Mouse (Mus musculus) v-Abl transformed pro-B cells (cell line): ENCODE measurements at regions not wholly inside any gene's neighbourhood (a gene's known extent, or its start where the extent isn't known, plus 50 kb on each side); places are given as distances from the start of the nearest gene placed in this dataset.

Experiments
- in situ Hi-C, 2 experiments: fragments of 400-800 bp; cut with MboI; formaldehyde crosslinking; loops; one replicate each; pipeline ENCODE4 v1.15.1; 2025; ENCODE audit not compliant: unreplicated experiment in 2 of 2

DNA sequence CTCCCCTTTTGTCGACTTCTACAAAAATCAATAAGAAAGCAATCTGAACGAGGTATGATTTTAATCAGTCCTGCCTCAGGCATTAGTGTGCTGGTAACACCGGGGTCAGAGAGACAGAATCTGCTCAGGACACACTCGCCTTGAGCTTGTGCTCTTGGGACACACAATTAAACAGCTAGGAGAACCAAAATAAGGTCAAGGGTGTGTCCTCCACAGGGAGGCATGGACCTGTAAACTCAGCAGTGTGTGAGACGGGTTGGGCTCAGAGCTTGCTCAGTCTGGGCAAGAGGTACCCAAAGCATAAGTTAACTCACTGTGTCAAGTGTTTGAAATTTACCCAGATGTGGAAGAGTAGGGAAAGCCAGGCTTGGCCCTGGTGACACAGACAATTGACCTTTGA is 107.9 kb upstream of the Dapk1 start:
- in situ Hi-C loops = no loop called here

DNA sequence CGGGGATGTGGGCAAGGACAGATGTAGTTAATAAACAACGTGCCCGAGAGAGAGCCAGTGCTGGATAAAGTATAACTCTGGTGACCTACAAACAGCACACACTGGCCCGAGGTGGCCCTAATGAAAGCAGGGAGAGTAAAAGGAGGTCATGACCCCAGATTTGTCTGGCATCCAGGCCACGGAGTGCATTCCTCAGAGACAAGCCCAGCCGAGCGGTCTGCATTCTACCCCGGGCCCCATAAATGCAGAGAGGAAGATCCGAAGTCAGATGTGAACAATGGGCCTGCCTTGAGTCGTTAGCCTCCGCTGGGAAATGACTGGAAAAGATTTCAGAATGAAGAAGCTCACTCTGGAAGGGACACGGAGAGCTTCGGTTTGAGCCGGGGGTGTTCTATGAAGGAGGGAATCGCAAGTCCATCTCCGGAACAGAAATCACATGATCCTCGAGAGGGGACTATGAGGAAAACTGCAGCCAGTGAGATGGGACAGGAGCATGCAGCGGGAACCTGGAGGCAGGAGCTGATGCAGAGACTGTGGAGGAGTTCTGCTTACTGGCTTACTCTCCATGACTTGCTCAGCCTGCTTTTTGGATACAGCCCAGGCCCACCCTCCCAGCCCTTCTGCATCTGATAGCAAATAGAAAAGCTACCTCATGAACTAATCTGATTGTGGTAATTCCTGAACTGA is 103.9 kb upstream of the Dapk1 start:
- in situ Hi-C loops = no loop called here

DNA sequence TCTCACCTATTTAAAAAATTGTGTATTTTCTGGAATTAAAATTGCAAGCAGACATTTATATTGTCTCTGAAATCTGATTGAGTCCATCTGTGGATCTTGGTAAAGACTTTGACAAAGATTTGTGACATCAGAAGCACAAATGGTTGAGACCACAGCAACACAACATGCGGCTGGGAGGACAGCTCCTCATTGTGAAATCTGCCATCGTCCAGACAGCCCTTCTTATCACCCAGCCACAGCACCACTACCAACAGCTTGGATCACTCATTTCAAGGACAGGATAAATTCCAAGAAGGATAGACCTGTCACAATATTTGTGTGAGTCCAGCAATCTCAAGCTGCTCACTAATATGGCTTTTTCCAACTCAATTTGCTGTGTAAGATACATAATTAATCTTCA is 97.6 kb upstream of the Dapk1 start:
- in situ Hi-C loops = no loop called here

DNA sequence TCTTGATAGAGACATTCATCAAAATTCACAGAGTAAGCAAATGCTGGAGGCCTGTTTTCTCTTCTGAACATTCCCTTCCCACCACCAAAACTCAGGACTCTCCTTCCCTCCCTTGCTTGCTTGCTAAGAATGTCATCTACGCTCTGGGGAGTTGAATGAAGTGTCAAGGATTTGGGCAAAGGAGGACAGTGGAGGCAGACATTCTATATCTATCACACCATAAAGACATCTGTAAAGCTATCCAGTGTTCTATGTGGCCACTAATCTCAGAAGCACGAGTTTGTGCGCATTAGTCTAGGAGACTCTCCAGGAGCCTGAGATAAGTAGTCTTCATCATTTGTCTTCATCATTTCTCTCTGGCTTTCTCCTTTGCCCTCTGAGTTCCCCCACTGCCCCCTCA is 94.1 kb upstream of the Dapk1 start:
- in situ Hi-C loops = no loop called here

DNA sequence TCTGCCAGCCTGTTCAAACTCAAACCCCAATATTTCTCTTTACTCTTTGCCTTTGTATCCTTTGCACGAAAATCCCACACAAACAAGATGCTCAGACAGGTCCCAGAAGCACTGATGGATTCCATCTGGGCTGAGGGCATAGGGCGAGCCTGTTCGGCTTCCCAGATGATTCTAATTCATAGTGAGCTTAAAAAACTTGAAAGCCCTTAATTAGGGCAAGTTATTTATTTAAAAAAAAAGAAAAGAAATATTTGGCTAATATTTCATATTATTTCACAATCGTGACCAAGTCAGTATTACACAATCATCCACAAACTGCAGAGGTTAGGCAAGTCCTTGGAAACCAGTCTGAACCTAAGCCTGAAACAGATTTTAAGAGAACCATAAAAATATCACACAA is 93.7 kb upstream of the Dapk1 start:
- in situ Hi-C loops = no loop called here

DNA sequence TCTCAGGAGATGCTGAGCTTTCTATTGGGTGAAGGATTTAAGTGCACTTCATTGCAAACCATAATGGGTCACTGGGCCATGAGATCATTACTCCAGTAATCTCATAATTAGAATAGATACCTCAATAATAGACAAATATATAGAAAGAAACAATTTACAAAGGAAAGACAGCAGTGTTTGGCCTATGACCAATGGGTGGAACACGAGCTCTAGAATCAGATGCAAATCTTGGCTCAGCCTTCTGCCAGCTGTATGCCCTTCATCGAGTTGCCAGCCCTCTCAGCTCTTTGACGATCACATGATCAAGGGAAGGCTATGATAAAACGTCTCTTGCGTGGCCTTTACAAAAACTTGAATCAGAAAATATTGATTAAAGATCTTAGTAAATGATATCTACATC is 92.9 kb upstream of the Dapk1 start:
- in situ Hi-C loops = no loop called here

DNA sequence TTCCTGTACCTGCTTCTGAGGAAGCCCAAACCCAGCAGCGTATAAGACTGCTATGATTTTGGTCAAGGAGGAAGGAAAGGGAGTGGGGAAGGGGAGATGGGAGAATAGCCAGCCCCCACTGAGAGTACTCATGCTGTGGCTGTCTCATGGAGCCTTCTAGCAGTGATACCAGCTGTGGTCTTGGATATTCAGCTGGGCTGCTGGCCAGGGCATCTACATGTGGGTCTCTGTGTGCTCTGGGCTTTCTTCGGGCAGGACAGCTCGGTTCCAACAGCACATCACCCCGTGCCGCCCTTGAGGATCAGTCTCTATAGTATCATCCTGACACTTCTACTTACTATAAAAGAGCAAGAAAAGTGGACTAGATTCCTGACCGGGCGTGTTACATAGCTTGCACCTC is 90.6 kb upstream of the Dapk1 start:
- in situ Hi-C loops = no loop called here

DNA sequence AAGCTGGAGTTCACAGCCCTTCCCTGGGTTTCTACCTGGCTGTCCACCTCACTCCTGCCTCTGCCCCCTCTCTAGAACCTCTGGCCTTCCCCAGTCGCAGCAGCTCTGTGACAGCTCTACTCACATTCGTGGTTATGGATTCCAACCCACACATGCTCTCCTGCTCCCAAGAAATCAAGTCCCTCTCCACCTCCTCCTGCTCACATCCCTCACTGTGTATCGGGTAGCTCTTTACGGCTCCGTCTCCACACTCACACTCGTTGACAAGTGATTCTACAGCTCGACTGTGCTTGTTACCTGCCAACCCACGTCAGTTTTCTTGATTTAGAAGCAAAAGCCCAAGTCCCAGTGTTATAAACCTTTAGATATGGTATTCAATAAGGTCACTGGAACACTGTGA is 90.1 kb upstream of the Dapk1 start:
- in situ Hi-C loops = no loop called here

DNA sequence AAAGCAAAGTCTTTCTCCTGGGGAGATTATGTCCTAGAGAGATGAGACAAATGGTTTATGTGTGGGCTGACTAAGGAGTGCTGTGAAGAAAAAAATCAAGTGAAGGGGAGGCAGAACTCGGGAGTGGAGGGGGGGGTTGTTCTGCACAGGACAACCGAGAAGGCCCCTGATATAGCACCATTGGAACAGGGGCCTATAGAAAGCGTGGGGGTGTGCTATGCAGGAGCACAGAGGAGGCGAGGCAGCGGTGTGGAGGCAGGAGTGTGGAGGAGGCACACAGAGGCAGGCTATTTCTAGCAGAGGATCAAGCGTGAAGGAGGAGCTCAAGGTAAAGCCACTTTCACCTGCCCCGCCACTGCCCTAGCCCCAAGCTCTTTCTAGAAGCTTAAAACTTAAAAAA is 88.0 kb upstream of the Dapk1 start:
- in situ Hi-C loops = no loop called here

DNA sequence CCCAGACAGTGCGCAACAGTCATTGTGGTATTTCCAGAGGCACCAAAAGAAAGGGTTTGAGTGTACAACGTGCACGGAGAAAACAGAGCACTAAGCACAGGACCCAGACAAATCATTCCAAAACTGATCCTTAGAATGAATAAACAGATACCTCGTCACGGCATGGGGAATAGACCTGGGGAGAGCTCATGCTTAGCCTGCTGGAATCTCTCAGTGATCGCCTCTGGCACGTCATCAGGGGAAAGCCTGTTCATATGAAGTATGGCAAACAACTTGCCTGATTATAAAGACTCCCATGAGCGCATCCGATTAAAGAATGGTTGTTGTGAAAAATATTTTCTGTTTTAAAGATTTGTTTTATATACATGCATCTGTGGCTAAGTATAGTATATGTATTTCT is 86.9 kb upstream of the Dapk1 start:
- in situ Hi-C loops = no loop called here

DNA sequence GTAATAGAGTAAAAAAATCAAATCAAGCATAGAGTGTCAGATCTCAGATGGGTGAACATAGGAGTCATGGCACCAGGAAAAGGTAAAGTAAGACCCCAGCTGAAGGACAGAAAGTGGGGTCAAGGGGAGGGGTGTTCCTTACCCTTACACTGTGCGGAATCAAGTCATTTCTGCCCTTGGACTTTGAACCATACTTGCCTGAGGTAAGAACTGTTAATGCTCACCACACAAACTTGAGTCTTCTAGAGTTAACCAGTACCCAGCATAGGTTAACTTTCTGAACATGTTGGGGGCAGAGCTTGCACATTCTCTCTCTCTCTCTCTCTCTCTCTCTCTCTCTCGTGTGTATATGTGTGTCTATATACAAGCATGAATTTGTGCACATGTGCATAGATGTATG is 83.7 kb upstream of the Dapk1 start:
- in situ Hi-C loops = no loop called here

DNA sequence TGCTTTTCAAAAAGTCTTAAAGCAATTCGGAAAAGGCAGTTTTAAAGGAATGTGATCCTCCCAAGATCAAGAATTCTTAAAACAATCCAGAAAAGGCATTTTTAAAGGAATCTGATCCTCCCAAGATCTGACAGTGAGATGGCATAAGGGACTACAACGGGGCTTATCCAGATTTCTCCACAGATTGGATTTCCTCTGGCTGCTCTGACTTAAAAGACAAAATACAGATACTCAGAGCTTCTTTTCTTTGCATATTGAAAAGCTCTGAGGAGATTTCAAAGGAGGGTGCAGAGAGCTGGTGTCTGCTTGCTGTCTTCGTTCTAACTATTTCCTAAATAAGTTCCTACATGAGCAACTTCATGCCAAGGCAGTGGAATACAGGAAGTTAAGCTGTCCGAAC is 82.0 kb upstream of the Dapk1 start:
- in situ Hi-C loops = no loop called here

DNA sequence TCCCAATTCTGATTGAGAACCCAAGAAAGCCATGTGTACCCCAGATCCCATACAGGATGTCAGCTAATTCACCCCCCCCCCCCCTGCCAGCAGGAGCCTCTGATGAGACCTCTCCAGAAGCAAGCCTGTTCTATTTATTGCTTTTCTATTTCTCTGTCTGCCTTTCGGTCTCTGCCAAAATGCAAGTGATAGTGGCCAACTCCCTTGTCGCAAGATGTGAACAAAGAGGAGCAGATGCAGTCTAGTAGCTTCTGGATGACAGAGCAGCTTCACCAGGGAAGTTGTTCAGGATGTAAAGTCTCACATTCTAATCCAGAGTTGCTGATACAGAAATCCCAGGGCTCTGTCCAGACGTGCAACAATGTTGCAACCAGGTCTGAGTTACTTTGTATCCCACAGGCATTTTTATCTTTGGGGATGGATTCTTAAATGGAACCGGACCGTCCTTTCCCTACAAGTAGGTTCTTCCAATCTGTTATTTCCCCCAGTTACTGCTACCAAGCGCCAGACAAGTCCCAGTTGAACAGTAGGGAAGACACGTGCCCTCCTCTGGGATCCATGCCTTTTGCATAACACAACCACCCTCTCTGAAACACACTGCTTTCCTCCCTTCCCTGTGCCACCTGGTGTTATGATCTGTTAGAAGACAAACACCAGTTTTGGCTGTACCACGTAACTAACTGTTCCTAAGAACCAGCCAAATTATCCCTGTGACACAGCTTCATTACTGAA is 78.9 kb upstream of the Dapk1 start:
- in situ Hi-C loops = no loop called here

DNA sequence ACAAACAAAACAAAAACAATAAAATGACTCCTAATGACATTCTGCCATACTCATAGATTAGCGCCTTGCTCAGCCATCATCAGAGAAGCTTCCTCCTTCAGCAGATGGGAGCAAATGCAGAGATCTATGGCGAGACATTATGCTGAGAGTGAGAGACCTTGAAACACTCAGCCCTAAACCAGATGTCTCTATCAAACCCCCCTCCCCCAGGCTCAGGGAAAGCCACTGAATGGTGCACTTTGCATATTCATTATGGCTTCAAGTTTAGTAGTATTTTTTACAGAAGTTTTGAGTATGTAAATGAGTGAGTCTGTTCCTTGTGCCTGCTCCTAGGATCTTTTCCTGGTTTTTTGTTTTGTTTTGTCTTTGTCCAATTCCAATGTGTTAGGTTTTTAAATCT is 73.9 kb upstream of the Dapk1 start:
- in situ Hi-C loops = no loop called here

DNA sequence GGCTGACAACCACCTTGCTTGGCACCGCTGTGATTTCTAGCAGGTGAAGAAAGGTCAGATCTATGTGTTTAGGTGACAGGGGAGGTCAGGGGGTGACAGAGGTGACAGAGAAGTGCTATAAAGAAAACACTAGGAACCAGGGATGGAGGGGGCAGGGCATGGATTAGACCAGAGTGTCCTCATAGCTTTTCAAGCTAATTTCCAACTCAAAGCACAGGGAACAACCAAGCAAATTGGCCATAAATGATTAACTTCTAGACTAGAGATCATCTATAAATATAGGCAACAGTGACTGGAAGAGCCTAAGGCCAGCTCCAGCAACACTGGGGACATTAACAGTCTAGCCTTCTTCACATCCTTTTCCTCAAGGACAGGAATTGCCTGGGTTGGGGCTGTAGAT is 72.9 kb upstream of the Dapk1 start:
- in situ Hi-C loops = no loop called here

DNA sequence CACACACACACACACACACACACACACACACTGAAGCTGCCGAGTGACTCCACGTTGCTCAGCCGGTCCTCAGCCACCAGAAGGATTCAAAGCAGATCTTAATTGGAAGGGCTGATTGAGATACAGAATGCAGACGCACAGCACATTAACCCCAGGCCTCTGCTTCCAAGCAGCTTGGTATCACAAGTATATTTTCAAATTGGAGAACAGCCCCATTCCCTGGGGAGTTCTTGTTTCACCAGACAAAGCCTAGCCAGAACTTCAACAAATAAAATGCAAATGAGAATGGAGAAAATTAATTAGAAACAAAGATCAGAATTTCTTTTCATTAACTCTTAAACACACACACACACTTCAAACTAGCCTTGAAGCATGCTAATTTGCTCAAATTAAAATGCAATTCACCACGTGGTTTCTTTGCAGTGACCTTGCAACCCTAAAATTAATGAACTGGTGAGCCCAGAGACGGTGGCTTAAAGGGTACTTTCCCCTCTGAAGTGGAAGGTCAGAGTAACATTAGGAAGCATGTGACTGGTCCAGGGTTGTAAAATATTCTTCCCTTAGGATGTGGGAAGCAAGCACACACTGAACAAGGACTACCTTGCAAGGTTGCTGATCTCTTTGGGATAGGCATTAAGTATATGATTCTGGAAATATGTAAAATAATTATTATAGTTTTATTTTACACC is 72.2 kb upstream of the Dapk1 start:
- in situ Hi-C loops = no loop called here

DNA sequence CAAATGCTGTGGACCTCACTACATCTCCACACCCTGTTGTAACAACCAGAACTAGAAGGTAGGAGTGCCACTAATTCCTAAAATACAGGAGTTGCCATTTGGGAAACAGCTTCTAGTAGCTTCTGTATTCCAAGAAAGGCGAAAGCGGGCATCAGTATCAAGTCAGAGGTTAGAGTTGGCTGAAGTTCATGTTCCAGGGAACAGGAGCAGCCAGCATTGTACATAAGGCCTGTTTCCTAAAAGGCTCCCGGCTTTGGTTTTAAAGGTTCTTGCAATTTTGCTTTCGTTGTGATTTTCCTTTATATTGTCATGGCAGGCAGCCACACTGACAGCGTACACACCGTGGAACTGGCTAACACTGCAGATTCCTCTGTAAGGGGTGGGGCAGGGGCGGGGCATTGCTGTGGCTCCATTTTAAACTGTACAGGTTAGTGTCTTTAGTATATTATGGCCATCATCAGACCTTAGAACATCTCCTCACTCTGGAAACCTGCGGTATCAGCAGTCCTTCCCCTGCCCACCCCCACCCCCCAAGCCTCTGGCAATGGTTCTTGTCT is 67.8 kb upstream of the Dapk1 start:
- in situ Hi-C loops = no loop called here

DNA sequence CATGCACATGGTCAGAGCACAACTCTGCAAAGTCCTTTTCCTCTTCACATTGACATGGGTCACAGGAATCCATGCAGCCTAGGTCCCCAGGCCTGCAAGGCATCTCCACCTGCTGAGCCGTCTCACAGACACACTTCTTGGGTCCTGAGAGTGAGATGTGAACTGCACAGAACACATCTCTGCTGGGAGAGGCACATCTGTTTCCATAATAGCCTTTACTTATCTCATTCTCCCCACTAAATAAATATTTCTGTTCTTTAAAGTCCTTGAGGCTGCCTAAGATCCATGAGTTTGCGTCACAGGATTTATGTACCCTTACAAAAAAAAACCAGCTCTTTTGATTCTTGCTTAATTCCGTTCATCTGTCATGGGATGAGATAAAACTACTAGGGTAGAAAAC is 67.2 kb upstream of the Dapk1 start:
- in situ Hi-C loops = no loop called here

DNA sequence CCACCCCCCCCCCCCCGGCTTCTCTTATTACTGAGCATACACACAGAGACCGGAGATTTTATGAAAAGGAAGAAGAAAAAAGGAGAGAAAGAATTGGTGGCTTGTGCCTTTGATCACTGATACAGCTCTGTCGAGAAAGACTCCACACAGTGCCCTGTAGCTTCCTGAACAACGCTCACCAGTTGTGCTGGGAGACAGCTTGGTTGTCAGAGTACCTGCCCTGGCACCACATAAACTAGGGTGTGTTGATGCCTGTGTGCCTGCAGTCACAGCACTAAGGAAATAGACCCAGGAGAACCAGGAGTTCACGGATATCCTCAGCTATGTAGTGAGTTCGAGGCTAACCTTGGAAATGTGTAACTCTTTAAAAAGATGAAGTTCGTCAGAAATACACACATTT is 66.7 kb upstream of the Dapk1 start:
- in situ Hi-C loops = no loop called here

DNA sequence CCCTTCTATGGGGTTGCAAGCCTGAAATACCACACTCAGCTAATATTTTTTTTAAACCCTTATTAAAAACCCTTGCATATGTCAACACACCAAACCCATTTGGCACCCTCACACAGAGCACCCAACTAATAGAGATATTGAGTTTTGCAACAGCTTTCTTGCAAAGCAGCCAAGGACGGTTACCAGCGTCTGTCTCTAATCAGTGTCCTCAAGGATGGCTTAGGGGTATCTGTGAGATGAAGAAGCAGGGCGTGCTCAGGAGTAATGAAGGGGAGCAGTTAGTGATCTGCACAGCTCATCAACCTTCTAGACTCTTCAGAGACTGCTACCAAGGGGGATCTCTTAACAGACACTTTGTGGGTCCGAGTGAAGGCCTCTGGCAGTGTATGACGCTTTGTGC is 65.0 kb upstream of the Dapk1 start:
- in situ Hi-C loops = no loop called here

DNA sequence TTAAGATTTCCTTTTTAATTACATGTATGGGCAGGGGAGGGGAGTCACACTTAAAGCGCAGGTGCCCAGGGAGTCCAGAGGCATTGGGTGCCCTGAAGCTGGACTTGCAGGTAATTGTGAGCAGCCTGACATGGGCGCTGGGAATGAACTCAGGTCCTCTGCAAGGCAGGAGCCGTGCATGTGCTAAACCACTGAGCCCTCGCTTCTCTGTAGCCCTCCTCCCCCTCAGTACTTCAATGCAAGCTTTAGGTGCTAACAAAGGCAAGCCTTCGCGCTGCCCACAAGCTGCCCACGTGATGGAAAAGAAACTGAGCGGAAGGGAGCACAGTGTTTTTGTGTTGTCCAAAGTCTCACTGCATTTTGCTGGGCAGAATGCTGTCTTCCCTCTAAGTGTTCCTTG is 63.6 kb upstream of the Dapk1 start:
- in situ Hi-C loops = no loop called here

DNA sequence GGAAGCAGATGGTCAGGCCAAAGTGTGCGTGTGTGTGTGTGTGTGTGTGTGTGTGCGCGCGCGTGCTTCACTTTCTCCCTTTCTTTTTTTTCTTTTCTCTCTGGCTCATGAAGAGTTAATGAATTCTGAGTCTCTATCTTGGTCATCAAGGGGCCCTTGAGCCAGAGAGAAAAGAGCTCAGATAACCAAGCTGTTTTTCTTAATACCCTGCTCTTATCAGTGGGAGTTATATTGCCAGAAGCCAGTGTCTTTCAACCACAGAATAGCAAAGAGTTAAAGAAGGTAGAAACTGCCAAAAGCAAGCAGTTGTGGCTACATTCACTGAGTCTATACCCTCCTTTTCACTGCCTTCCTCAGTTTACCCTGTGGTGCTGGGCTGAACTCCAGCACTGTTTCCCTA is 60.6 kb upstream of the Dapk1 start:
- in situ Hi-C loops = no loop called here
